Mouse (Mus musculus) hindbrain, embryonic 16.5 days (tissue): Measurements from ENCODE around the gene Serpina9. TPM values are rescaled to one million over a fixed set of nuclear protein-coding genes. Genes with fewer than 3 reads are reported as not detected.
"Not testable (repeated sequence)": the region's sequence is repeated elsewhere in the genome, so short reads cannot be mapped to it uniquely, and the experiment has no call there.

Experiments used
- ATAC-seq: fragments of 200-750 bp; cut with Nextera tagmentation; 2 replicates; pipeline ENCODE4 v1.8.0; 2017; ENCODE audit warnings: moderate TSS enrichment, moderate library complexity
- H3K27ac ChIP-seq: fragments of 300-500 bp; sonication (generic); 2 replicates; pipeline ENCODE4 v1.5.1; 2014; ENCODE audit warnings: low read depth, mild to moderate bottlenecking, control low read depth, low read length, moderate library complexity
- H3K27me3 ChIP-seq: fragments of 300-500 bp; sonication (generic); replicated peaks from 2 replicates; pipeline ENCODE4 v1.6.1; 2014; ENCODE audit warnings: low read length; ENCODE audit not compliant: control insufficient read depth, insufficient read depth
- H3K36me3 ChIP-seq: fragments of 300-500 bp; sonication (generic); 2 replicates; pipeline ENCODE4 v1.6.1; 2014; ENCODE audit warnings: mild to moderate bottlenecking, low read length, moderate library complexity, mixed read lengths; ENCODE audit not compliant: control insufficient read depth, insufficient read depth
- H3K4me1 ChIP-seq: fragments of 300-500 bp; sonication (generic); 2 replicates; pipeline ENCODE4 v1.6.1; 2014; ENCODE audit warnings: low read depth, low read length; ENCODE audit not compliant: control insufficient read depth, insufficient read depth
- H3K4me2 ChIP-seq: fragments of 300-500 bp; sonication (generic); 2 replicates; pipeline ENCODE4 v1.6.1; 2014; ENCODE audit warnings: mild to moderate bottlenecking, low read length, control low read depth, moderate library complexity
- H3K4me3 ChIP-seq: fragments of 300-500 bp; sonication (generic); 2 replicates; pipeline ENCODE4 v1.5.1; 2014; ENCODE audit warnings: mild to moderate bottlenecking, low read length, control low read depth, moderate library complexity
- H3K9ac ChIP-seq: fragments of 300-500 bp; sonication (generic); 2 replicates; pipeline ENCODE4 v1.6.1; 2014; ENCODE audit warnings: low read depth, mild to moderate bottlenecking, control low read depth, low read length, moderate library complexity
- H3K9me3 ChIP-seq: fragments of 300-500 bp; sonication (generic); 2 replicates; pipeline ENCODE4 v1.6.1; 2014; ENCODE audit warnings: mild to moderate bottlenecking, low read length, moderate library complexity; ENCODE audit not compliant: control insufficient read depth
- WGBS: fragments of 180-500 bp; shearing (Covaris S2); extraction: QIAGEN DNeasy Blood & Tissue Kit; methylation state at CpG from one replicate; pipeline ENCODE4 v1.1.7; 2014; 5-methylcytosine and 5-hydroxymethylcytosine counted together
- polyA plus RNA-seq: library from polyadenylated mRNA; unstranded; fragments of >200 nt; fragmentation: Nextera tagmentation; extraction: Ambion mirVana; gene quantifications from 2 replicates; pipeline ENCODE4 v1.2.1, GENCODE M21; 2015

Gene Serpina9
- polyA plus RNA-seq, 1 experiment from 2014 or later = 0.09 TPM

GRCm38 (mm10) chr12:103958798-103959197, 54.8 kb downstream of the Serpina9 start, which contains the start of gene Serpina1e:
Gene Serpina1e (minus strand): TSS chr12:103958975.
- Histone ChIP-seq H3K4me3 (no peak within 1 kb of the TSS), H3K27me3 (no peaks in the 10 kb centered on the region), H3K27ac (no peak within 1 kb of the TSS), H3K4me2 (no peak within 1 kb of the TSS), H3K9ac (no peak within 1 kb of the TSS), H3K9me3 (no peaks in the 10 kb centered on the region), H3K4me1 (no peaks in the 10 kb centered on the region), H3K36me3 (no peaks in the 10 kb centered on the region)
- 79% methylated on average over 3 of the region's 3 CpGs for WGBS
- ATAC-seq = no peak

GRCm38 (mm10) chr12:103956555-103956954, 57.0 kb downstream of the Serpina9 start:
- not testable (repeated sequence) for ATAC-seq, H3K9me3 ChIP-seq, H3K4me1 ChIP-seq, H3K4me3 ChIP-seq, H3K27me3 ChIP-seq, H3K27ac ChIP-seq, H3K9ac ChIP-seq, H3K36me3 ChIP-seq, H3K4me2 ChIP-seq
- 94% methylated on average over 2 of the region's 2 CpGs for WGBS

- not testable (repeated sequence) for H3K4me3 ChIP-seq, H3K9ac ChIP-seq, H3K36me3 ChIP-seq, H3K4me2 ChIP-seq, H3K27me3 ChIP-seq, H3K9me3 ChIP-seq, H3K4me1 ChIP-seq, H3K27ac ChIP-seq, ATAC-seq
- 80% methylated on average over 3 of the region's 3 CpGs for WGBS
Measured at GRCm38 (mm10) chr12:103952972-103953371, 60.6 kb downstream of the Serpina9 start.

- H3K4me2 ChIP-seq = no peak overlapping the region
- no peak for ATAC-seq
- no peaks in the 10 kb centered on the region for H3K4me1 ChIP-seq
- H3K36me3 ChIP-seq = no peaks in the 10 kb centered on the region
- H3K4me3 ChIP-seq = no peak overlapping the region
- no peaks in the 10 kb centered on the region for H3K27me3 ChIP-seq
- no peak overlapping the region for H3K9ac ChIP-seq
- H3K27ac ChIP-seq = no peak overlapping the region
- H3K9me3 ChIP-seq = peaks cover 3% of the 10 kb centered on the region; the same call in 1 of the 2 replicates
- WGBS = 84% methylated on average over 4 of the region's 4 CpGs
Measured at GRCm38 (mm10) chr12:103946243-103946642, 67.3 kb downstream of the Serpina9 start.

Other genes with a start within 250 kb of the Serpina9 start
- gene Serpina1d, start 240.2 kb downstream of the Serpina9 start, polyA plus RNA-seq = not detected in 2 replicates
- gene Serpina1b, start 183.4 kb downstream of the Serpina9 start, polyA plus RNA-seq = not detected in 2 replicates
- not detected in 2 replicates for gene Serpina1a, start 150.2 kb downstream of the Serpina9 start, polyA plus RNA-seq
- gene Serpina1c, start 108.9 kb downstream of the Serpina9 start, polyA plus RNA-seq = not detected in 2 replicates
- gene Serpina1e, start 54.8 kb downstream of the Serpina9 start, polyA plus RNA-seq = not detected in 2 replicates
- gene Serpina11, start 23.8 kb downstream of the Serpina9 start, polyA plus RNA-seq = not detected in 2 replicates
- gene Serpina12, start 30.7 kb upstream of the Serpina9 start, polyA plus RNA-seq = not detected in 2 replicates
- gene Serpina5, start 87.4 kb upstream of the Serpina9 start, polyA plus RNA-seq = not detected in 2 replicates
- gene Serpina3a, start 99.0 kb upstream of the Serpina9 start, polyA plus RNA-seq = not detected in 2 replicates
- not detected in 2 replicates for gene Serpina3b, start 114.2 kb upstream of the Serpina9 start, polyA plus RNA-seq
- gene Serpina3c, start 140.1 kb upstream of the Serpina9 start, polyA plus RNA-seq = not detected in 2 replicates
- 0.10 TPM in 1 of 2 replicates, not detected in the other for gene Serpina3f, start 200.8 kb upstream of the Serpina9 start, polyA plus RNA-seq
- 1.2 and 1.8 TPM in 2 replicates for gene Serpina3g, start 222.5 kb upstream of the Serpina9 start, polyA plus RNA-seq
- gene Serpina3i, start 249.4 kb upstream of the Serpina9 start, polyA plus RNA-seq = 0.09 TPM in 1 of 2 replicates, not detected in the other